Mouse (Mus musculus) ES-Bruce4 (cell line): Measurements from ENCODE around the gene Fbxo40. TPM values are rescaled to one million over a fixed set of nuclear protein-coding genes. Genes with fewer than 3 reads are reported as not detected.

Experiments
- H3K27ac ChIP-seq: 2 replicates; pipeline ENCODE4 v1.5.1; 2012; ENCODE audit warnings: low read length, inconsistent platforms; ENCODE audit not compliant: insufficient read depth
- H3K27me3 ChIP-seq: 2 replicates; pipeline ENCODE4 v1.6.1; 2012; ENCODE audit warnings: mild to moderate bottlenecking, low read length, inconsistent platforms; ENCODE audit not compliant: control insufficient read depth, poor library complexity, insufficient read depth, severe bottlenecking
- H3K36me3 ChIP-seq: 2 replicates; pipeline ENCODE4 v1.6.1; 2012; ENCODE audit warnings: inconsistent platforms, mild to moderate bottlenecking, low read length, moderate library complexity; ENCODE audit not compliant: control insufficient read depth, poor library complexity, insufficient read depth, severe bottlenecking
- H3K4me1 ChIP-seq: one replicate; pipeline ENCODE4 v1.8.1; 2011; ENCODE audit warnings: low read length; ENCODE audit not compliant: control insufficient read depth, insufficient read depth
- H3K4me3 ChIP-seq: 2 replicates; pipeline ENCODE4 v1.5.1; 2011; ENCODE audit warnings: low read depth, mild to moderate bottlenecking, low read length
- H3K9ac ChIP-seq: 2 replicates; pipeline ENCODE4 v1.6.1; 2012; ENCODE audit warnings: low read depth, mild to moderate bottlenecking, inconsistent platforms; ENCODE audit not compliant: poor library complexity, severe bottlenecking
- H3K9me3 ChIP-seq: replicated peaks from 2 replicates; pipeline ENCODE4 v1.6.1; 2012; ENCODE audit warnings: mild to moderate bottlenecking, low read length, inconsistent platforms; ENCODE audit not compliant: control insufficient read depth, poor library complexity, insufficient read depth, severe bottlenecking
- CTCF ChIP-seq: IDR thresholded peaks from one replicate; pipeline ENCODE4 v1.8.1; 2011; ENCODE audit warnings: low read depth, low read length
- EP300 ChIP-seq: IDR thresholded peaks from 2 replicates; pipeline ENCODE4 v1.6.1; 2011; ENCODE audit warnings: low read depth, low read length; ENCODE audit not compliant: insufficient read depth
- POLR2A ChIP-seq: IDR thresholded peaks from one replicate; pipeline ENCODE4 v1.8.1; 2011; ENCODE audit warnings: low read length; ENCODE audit not compliant: insufficient read depth
- polyA plus RNA-seq: library from polyadenylated mRNA; stranded (reverse); fragments of >200 nt; gene quantifications from 2 replicates; pipeline ENCODE4 v1.2.4, GENCODE M21; 2011; ENCODE audit warnings: low read depth; ENCODE audit not compliant: missing spikeins, insufficient read depth, insufficient read length

Fbxo40 gene
- polyA plus RNA-seq, 1 experiment, result not detected

DNA sequence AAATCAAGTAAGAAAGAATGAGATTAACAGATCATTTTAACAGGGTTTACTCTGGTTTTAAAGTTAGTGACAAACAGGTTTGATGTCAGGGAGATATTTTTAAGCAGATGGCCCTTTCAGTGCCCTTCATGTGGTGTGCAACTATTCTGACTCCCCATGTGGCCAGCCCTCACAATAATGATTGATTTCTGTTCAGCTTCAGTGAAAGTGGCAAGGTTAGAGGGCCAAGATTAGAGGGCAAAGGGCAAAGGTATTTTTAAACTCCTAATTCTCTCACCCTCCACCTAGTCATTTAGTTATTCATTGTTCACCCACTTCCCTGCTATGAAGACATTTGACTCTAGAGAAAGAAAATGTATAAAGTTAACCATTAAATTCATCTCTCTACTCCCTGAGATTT is 2.2 kb downstream of the Fbxo40 start:
- Histone ChIP-seq H3K9ac (no peak overlapping the region), H3K27me3 (no peaks in the 10 kb centered on the region), H3K4me3 (no peak overlapping the region), H3K36me3 (no peaks in the 10 kb centered on the region), H3K9me3 (no peaks in the 10 kb centered on the region), H3K27ac (no peak overlapping the region), H3K4me1 (no peaks in the 10 kb centered on the region)
- no peak for TF ChIP-seq EP300
- TF ChIP-seq POLR2A, result no peak
- TF ChIP-seq CTCF, result no peak

GRCm38 (mm10) chr16:36987399-36987798 is 2.9 kb downstream of the Fbxo40 start:
- Histone ChIP-seq H3K27ac (no peak overlapping the region), H3K27me3 (no peaks in the 10 kb centered on the region), H3K36me3 (no peaks in the 10 kb centered on the region), H3K4me1 (no peaks in the 10 kb centered on the region), H3K4me3 (no peak overlapping the region), H3K9me3 (no peaks in the 10 kb centered on the region), H3K9ac (no peak overlapping the region)
- TF ChIP-seq POLR2A, result no peak
- no peak for TF ChIP-seq EP300
- TF ChIP-seq CTCF, result no peak

DNA sequence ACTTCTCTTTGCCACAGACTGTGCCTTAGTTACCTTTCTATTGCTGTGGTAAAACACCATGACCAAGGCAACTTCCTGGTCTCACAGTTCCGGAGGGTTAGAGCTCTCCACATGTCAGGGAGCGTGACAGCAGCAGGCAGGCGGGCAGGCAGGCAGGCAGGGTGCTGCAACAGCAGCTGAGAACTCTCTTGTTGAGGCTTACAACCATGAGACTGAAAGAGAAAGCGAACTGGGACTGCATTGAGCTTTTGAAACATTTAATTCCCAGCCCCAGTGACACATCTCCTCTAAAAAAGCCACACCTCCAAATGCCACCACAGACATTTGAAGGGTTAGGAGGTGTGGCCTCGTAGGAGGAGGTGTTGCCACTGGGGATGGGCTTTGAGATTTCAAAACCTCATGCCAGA is 4.6 kb downstream of the Fbxo40 start:
- no peaks in the 10 kb centered on the region for H3K9me3 ChIP-seq
- no peak overlapping the region for H3K9ac ChIP-seq
- H3K27me3 ChIP-seq, result no peaks in the 10 kb centered on the region
- no peak overlapping the region for H3K4me3 ChIP-seq
- no peaks in the 10 kb centered on the region for H3K36me3 ChIP-seq
- TF ChIP-seq CTCF, result no peak
- TF ChIP-seq EP300, result no peak
- H3K27ac ChIP-seq, result no peak overlapping the region
- no peaks in the 10 kb centered on the region for H3K4me1 ChIP-seq

DNA sequence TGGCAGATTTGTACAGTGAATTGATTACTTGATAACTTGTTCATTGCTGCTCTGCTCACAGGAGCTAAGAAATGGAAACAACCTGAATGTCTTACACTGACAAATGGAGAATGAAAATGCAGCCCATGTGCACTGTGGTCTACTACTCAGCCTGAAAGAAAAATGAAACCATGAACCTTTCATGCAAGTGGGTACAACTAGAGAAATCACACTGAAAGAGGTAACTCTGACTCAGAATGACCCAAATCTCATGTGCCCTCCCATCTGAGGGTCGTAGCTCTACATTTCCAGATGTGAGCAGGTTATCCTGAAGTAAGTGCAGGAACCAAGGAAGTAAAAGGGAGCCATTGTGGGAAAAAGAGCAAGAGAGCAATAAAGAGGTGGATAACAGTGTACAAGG is 6.5 kb downstream of the Fbxo40 start:
- Histone ChIP-seq H3K4me1 (no peaks in the 10 kb centered on the region), H3K36me3 (no peaks in the 10 kb centered on the region), H3K27ac (no peak overlapping the region), H3K9me3 (no peaks in the 10 kb centered on the region), H3K9ac (no peak overlapping the region), H3K4me3 (no peak overlapping the region), H3K27me3 (no peaks in the 10 kb centered on the region)
- TF ChIP-seq POLR2A (no peak), CTCF (no peak), EP300 (no peak)

- H3K27me3 ChIP-seq, result no peaks in the 10 kb centered on the region
Observed at GRCm38 (mm10) chr16:36979127-36979526, 11.1 kb downstream of the Fbxo40 start.

DNA sequence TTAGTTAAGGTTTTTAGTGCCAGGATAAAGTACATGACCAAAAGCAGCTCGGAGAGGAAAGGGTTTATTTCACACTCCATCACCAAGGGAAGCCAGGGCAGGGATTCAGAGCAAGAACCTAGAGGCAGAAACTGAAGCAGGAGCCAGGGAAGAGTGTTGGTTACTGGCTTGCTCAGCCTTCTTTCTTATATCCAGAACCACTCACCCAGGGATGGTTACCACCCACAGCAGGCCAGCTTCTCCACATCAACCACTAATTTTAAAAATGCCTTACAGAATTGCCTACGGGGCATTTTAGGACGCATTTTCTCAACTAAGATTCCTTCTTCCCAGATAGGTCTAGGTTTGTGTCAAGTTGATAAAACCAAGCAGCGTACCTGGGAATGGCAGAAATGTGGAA is 26.9 kb downstream of the Fbxo40 start:
- Histone ChIP-seq H3K27ac (no peak overlapping the region), H3K4me1 (no peaks in the 10 kb centered on the region), H3K9me3 (no peaks in the 10 kb centered on the region), H3K4me3 (no peak overlapping the region), H3K27me3 (no peaks in the 10 kb centered on the region), H3K9ac (no peak overlapping the region), H3K36me3 (no peaks in the 10 kb centered on the region)
- TF ChIP-seq CTCF (no peak), EP300 (no peak), POLR2A (no peak)

More at GRCm38 (mm10) chr16:36979127-36979526, 11.1 kb downstream of the Fbxo40 start:
- no peak for TF ChIP-seq CTCF
- TF ChIP-seq POLR2A, result no peak
- no peak for TF ChIP-seq EP300
- no peaks in the 10 kb centered on the region for H3K36me3 ChIP-seq
- no peak overlapping the region for H3K9ac ChIP-seq
- no peaks in the 10 kb centered on the region for H3K4me1 ChIP-seq
- no peak overlapping the region for H3K4me3 ChIP-seq
- no peak overlapping the region for H3K27ac ChIP-seq
- H3K9me3 ChIP-seq, result no peaks in the 10 kb centered on the region
